Mouse (Mus musculus) olfactory bulb, adult 2 months (tissue): ENCODE measurements around the gene Ifng. TPM values are rescaled to one million over a fixed set of nuclear protein-coding genes. Genes with fewer than 3 reads are reported as not detected.

Experiments
- H3K27ac ChIP-seq: fragments of 200-500 bp; 2 replicates; pipeline ENCODE4 v1.5.1; 2012; ENCODE audit warnings: low read depth, low read length; ENCODE audit not compliant: insufficient read depth
- H3K4me1 ChIP-seq: fragments of 200-500 bp; 2 replicates; pipeline ENCODE4 v1.6.1; 2012; ENCODE audit warnings: low read length; ENCODE audit not compliant: control insufficient read depth, insufficient read depth
- H3K4me3 ChIP-seq: fragments of 200-500 bp; 2 replicates; pipeline ENCODE4 v1.5.1; 2012; ENCODE audit warnings: mild to moderate bottlenecking, low read depth, low read length, moderate library complexity; ENCODE audit not compliant: insufficient read depth
- CTCF ChIP-seq: fragments of 200-500 bp; IDR thresholded peaks from 2 replicates; pipeline ENCODE4 v1.5.1; 2012; ENCODE audit warnings: low read depth, mild to moderate bottlenecking, low read length, moderate library complexity; ENCODE audit not compliant: insufficient read depth
- POLR2A ChIP-seq: fragments of 200-500 bp; IDR thresholded peaks from 2 replicates; pipeline ENCODE4 v1.6.1; 2012; ENCODE audit warnings: mild to moderate bottlenecking, low read depth, low read length, moderate library complexity; ENCODE audit not compliant: insufficient read depth
- WGBS: fragments of 180-500 bp; shearing (Covaris S2); methylation state at CpG from one replicate; pipeline ENCODE4 v1.1.7; 2018; 5-methylcytosine and 5-hydroxymethylcytosine counted together
- polyA plus RNA-seq: library from polyadenylated mRNA; stranded (reverse); fragments of >200 nt; gene quantifications from 2 replicates; pipeline ENCODE4 v1.2.4, GENCODE M21; 2012; ENCODE audit warnings: low replicate concordance; ENCODE audit not compliant: missing spikeins, insufficient read depth, insufficient read length

Gene Ifng
- not detected in 2 replicates for polyA plus RNA-seq

- 87% methylated on average over 11 of the region's 11 CpGs for WGBS
- H3K4me1 ChIP-seq = no peaks in the 10 kb centered on the region
- no peak within 1 kb of the TSS for H3K27ac ChIP-seq
- no peak for TF ChIP-seq POLR2A
- TF ChIP-seq CTCF = no peak
- H3K4me3 ChIP-seq = no peak within 1 kb of the TSS
Observed at GRCm38 (mm10) chr10:118440742-118441240, at the start of gene Ifng. Ifng (plus strand) TSS chr10:118441046.

DNA sequence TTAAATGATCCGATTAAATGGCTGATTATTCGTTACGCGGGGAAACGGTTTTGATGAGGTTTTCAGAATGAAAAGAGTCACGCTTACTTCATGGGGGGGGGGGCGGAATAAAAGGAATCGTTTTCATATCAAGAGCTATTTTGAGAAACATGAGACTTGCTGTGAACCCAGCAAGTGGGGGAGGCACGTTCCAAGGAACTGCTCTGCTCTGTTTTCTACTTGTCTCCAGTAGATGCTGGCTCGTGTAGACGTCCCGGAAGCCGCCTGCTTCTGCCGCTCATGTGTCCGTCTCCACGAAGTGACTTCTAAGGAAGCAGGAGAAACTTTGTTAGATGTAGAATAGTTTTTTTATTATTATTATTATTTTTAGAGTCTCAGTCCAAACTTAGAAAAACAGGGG is 40.9 kb upstream of the Ifng start:
- H3K4me1 ChIP-seq = no peaks in the 10 kb centered on the region; the same call in 1 of the 2 replicates
- TF ChIP-seq CTCF (no peak), POLR2A (no peak)
- H3K27ac ChIP-seq = no peak overlapping the region
- 26% methylated on average over 16 of the region's 16 CpGs for WGBS
- peak overlapping the region; percentile 14; the same call in 1 of the 2 replicates for H3K4me3 ChIP-seq

DNA sequence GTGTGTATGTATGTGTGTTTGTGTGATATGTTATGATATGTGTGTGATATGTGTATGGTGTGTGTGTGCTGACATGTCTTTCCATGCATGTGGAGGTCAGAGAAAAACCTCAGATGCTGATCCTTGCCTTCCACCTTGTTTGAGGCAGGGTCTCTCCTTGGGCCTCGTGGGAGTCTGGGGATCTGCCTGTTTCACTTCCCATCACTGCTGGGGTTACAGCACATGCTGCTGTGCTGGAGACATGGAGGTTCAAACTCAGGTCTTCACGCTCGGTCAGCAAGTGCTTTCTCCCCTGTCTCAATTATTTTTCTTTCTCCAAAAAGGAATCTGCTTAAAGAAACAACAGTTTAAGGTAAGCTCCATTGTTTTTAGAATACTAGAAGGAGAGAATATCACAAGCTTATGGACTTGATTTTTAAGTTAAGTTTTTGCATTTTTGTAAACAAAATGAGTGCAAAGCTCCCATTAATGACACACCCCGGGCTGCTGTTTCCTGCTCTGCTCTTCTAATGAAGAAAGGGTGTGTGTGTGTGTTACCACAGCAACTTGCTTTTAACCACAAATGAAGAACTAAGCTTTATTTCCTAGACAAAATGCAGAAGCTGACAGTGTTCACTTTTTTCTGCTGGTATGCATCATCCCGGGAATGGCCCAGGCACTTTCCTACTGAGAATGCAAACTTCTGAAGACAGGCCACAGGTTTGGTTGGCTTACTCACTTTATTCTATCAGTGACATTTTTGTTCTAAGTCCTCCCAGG is 34.2 kb upstream of the Ifng start:
- H3K4me1 ChIP-seq = no peaks in the 10 kb centered on the region; the same call in 1 of the 2 replicates
- H3K4me3 ChIP-seq = no peak overlapping the region
- WGBS = 68% methylated on average over 5 of the region's 5 CpGs
- TF ChIP-seq CTCF (no peak), POLR2A (no peak)
- H3K27ac ChIP-seq = no peak overlapping the region

- no peak for TF ChIP-seq CTCF
- no peak for TF ChIP-seq POLR2A
- Histone ChIP-seq H3K4me3 (no peak overlapping the region), H3K27ac (no peak overlapping the region), H3K4me1 (no peaks in the 10 kb centered on the region; the same call in 1 of the 2 replicates)
Observed at GRCm38 (mm10) chr10:118411377-118411776, 29.5 kb upstream of the Ifng start.

GRCm38 (mm10) chr10:118412774-118413173 is 28.1 kb upstream of the Ifng start:
- WGBS = 81% methylated on average over 5 of the region's 5 CpGs

GRCm38 (mm10) chr10:118419000-118419425 is 21.8 kb upstream of the Ifng start:
- WGBS = 79% methylated on average over 7 of the region's 7 CpGs
- Histone ChIP-seq H3K4me1 (no peaks in the 10 kb centered on the region), H3K27ac (no peak overlapping the region), H3K4me3 (no peak overlapping the region)
- TF ChIP-seq CTCF = no peak
- TF ChIP-seq POLR2A = no peak

More at GRCm38 (mm10) chr10:118412774-118413173, 28.1 kb upstream of the Ifng start:
- no peak overlapping the region for H3K27ac ChIP-seq
- H3K4me1 ChIP-seq = no peaks in the 10 kb centered on the region
- H3K4me3 ChIP-seq = no peak overlapping the region
- TF ChIP-seq CTCF (no peak), POLR2A (no peak)

DNA sequence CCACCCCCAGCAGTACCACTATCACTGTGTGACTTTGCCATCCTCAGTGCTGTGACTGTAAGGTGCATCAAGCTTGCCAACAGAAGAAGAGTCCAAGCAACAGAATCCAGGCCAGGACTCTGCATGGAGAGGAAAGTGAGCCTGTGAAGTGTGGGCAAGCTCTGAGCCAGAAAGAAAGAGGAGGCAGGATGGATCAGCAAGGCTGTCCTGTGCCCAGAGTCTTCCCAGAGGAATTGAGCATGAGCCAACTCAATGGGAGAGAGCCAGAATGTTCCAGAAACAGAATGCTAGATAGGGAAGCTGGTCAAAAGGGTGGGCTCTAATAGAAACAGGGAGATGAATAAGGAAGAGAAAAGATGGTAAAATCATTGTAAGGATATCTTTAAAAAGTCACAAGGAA is 19.9 kb upstream of the Ifng start:
- Histone ChIP-seq H3K4me3 (no peak overlapping the region), H3K4me1 (no peaks in the 10 kb centered on the region), H3K27ac (no peak overlapping the region)
- TF ChIP-seq POLR2A (no peak), CTCF (no peak)

GRCm38 (mm10) chr10:118435501-118435900 is 5.3 kb upstream of the Ifng start:
- Histone ChIP-seq H3K4me1 (no peaks in the 10 kb centered on the region), H3K27ac (no peak overlapping the region), H3K4me3 (no peak overlapping the region)
- WGBS = 92% methylated on average over 6 of the region's 6 CpGs
- TF ChIP-seq CTCF = no peak
- no peak for TF ChIP-seq POLR2A

- TF ChIP-seq POLR2A = no peak
- no peak for TF ChIP-seq CTCF
- peaks cover 2% of the 10 kb centered on the region; the same call in 1 of the 2 replicates for H3K4me1 ChIP-seq
- WGBS = 65% methylated on average over 3 of the region's 3 CpGs
- H3K4me3 ChIP-seq = no peak overlapping the region
- H3K27ac ChIP-seq = no peak overlapping the region
Observed at GRCm38 (mm10) chr10:118441898-118442297, 1.1 kb downstream of the Ifng start.
